Mouse (Mus musculus): ENCODE measurements at regions not wholly inside any gene's neighbourhood (a gene's known extent, or its start where the extent isn't known, plus 50 kb on each side); places are given as distances from the start of the nearest gene placed in this dataset.
A peak's percentile ranks its signal among the peaks of the same experiment; 100 is the strongest.

DNA sequence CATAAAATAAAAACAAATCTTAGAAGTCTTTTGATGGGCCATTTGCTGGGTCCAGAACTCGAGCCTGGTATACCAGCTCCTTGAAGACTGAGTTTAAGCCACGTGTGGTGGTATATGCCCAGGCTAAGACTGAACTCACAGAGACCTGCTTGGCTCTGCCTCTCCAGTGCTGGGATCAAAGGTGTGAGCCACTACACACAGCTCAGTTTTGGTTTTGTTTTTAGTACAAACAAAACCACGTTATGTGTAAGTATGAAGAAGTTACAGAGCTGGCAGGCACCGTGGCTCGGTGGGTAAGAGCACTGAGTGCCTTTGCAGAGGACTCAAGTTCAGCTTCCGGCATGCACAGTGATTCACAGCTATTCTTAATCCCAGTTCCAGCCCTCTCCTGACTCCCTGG, 75.6 kb downstream of the Wdr5 start:
- no peak for DNase-seq (ENCODE audit: low spot score in 2 of 2)

DNA sequence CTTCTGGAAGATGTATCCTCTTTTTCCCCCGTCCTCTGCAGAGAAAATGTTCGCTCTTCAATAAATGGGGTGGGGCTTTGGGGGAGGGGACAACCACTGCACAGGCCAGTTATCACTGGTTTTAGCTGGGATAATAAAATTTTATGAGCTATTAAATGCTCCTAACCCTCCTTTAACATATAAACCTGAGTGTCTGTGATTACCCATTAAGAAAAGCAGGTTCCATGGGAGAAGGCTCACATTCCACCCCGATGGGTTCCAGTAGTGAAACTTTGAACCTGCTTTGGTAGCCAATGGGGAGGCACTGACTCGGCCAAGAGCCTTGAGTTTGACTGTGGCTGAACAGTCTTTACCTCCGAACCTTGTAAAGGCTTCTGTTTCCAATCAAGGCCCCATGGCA, 76.7 kb downstream of the Wdr5 start:
- no peak for DNase-seq (ENCODE audit: low spot score in 2 of 2)

DNA sequence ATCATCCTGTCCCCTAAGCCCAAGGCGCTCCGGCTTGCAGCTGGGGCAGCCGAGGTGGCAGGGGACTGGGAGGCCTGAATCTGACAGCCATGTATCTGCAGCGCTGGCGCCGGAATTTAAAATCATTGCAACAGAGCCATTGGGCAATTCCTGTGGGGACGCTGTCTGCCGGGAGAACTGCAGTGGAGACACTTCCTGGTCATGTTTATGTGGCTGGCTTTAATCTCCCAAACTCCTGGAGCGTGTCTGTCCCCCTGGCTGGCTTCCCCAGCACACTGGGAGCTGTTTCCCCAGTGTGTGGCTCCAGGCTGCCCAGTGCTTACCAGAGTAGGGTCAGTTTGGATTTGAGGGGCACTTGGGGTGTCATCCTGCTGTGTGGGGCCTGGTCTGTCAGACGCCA, 78.4 kb downstream of the Wdr5 start:
- no peak for DNase-seq (ENCODE audit: low spot score in 2 of 2)

DNA sequence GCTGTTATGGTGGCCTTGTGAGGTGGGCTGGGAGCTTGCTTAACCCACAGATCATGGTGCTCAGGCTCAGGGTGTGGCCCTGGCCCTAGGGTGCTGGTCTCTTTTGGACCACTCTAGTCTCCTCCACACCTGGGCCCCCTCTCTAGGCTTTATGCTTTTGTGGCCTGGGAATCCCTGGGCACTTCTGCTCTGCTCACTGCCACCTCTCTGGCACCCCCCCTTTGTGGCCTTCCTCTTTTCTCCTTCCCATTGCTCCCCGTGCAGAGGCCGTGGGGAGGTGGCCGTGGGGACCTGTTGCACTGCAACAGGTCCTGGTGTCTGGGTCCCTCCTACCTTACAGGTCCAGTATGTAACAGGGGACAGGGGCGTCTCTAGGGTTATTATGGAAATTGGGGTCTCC, 80.3 kb downstream of the Wdr5 start:
- no peak for DNase-seq (ENCODE audit: low spot score in 2 of 2)

DNA sequence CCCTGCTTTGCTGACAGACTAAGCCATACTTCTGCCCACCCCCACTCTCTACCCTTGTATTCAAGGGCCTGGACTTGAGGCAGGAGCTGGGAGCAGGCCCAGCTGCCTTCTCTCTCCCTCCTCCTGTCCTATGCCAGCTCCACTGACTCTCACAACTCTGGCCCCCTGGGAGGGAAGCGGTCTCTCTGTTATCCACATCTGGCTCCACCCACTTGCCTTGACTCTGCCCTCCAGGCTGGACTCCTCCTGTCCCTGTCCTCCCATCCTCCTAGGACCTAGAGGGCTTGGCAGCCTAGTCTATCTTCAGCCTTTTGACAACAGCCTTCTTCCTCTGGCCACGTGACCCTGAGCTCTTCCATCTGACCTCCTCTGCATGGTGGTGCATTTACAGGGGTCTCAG, 80.0 kb upstream of the Rxra start:
- no peak for DNase-seq (ENCODE audit: low spot score in 2 of 2)

DNA sequence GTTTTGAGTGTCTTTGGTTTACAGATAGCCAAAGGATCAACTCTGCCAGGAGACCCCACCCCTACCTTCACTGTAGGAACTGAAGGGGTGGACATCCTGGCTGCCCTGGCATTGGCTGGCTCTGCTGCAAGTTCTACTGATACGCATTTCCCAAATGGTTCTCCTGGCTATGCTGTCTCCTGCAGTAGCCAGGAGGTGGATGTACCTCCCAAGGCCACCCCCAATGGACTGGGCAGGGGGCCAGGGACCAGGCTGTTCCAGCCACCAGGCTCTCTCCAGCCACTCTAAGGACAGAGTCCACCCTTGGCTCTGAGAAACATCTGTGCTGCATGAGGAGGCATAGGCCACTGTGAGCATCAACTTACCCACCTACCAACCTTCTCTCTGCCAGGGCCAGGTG, 79.3 kb upstream of the Rxra start:
- DNase-seq (ENCODE audit: low spot score in 2 of 2) = no peak

DNA sequence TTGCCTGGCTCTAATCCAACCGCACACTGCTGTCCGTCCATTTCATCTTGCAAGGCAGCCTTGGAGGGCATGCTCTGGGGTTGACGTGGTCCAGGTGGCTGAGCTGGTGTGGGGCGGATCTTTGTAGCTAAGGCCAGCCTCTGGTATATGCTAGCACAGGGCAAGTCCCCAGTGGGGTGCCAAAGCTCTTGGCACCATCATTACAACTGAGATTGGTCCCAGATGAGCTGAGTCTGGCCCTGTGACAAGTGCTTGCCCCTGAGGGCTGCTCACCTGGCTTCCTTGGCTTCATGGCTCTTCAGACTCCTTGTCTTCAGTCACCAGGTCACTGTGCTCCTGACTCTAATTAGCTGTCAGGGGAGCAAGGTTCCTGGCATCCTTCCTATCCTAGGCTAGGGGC, 78.3 kb upstream of the Rxra start:
- no peak for DNase-seq (ENCODE audit: low spot score in 2 of 2)

DNA sequence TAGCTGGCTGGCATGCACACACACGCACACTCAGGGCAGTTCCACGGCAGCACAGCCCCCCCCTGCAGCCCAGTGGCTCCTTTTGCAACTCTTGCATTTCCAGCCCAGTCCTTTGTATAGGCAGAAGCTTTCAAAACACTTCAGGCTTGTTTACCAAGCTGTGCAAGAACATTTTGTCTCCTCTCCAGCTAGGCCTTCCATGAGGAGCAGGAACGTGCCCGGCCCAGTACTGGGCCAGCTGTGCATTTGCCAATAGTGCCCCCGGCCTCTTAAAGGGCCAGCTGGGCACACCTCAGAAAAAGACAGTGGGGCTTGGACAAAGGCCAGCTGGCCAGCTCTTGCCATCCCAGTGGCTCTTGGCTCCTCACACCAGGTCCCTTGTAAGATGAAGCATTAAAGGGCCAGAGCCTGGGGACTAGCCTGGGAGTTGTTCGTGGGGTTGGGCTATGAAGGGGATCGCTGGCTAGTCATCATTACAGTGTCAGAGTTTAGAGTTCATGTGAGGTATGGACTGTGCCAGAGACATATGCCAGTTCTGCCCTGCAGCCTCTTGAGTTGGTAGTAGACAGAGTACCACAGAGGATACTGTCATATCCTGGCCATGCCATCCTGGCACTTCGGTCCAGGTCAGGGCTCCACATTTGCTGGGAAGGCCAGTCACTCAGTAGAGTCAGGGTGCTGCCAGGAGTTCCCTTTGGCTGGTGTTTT, 77.0 kb upstream of the Rxra start:
- peak; percentile 76 to 80 for DNase-seq (ENCODE audit: low spot score in 2 of 2)

DNA sequence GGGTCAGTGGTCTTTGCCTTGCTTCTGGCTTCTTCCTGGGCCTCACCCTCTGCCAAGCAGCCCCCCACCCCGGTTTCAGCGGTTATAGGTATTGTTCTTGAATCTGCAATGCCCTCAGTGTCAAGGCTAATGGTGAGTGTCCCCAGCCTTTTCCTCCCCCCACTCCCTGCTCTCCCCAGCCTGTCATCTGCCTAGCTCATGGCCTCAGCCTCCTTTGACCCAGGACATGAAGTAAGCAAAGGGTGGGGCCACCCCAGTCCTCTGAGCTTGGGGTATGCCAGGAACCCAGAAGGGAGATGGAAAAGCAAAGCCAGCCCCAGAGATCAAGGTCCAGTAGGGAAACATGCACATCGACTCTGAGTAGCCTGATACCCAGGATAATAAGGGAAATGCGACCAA, 76.5 kb upstream of the Rxra start:
- DNase-seq (ENCODE audit: low spot score in 2 of 2) = no peak

DNA sequence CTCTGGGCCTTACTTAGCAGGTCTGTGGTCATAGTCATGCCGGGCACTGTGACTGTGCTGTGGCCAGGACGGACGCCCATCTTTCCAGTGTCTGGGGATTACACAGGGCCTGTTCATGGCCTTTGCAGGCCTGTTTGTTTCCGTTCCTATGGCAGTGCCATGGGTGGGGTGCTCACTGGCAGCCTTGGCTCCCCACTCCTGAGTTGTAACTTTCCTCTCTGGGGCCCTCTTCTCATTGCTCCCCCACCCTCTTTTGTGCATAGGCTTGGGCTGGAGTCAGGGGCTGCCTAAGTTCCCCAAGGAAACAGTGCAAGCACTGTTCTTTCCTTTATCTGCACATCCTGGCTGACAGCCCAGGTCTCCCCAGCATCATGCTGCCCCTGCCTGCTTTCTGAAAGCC, 72.9 kb upstream of the Rxra start:
- no peak for DNase-seq (ENCODE audit: low spot score in 2 of 2)

DNA sequence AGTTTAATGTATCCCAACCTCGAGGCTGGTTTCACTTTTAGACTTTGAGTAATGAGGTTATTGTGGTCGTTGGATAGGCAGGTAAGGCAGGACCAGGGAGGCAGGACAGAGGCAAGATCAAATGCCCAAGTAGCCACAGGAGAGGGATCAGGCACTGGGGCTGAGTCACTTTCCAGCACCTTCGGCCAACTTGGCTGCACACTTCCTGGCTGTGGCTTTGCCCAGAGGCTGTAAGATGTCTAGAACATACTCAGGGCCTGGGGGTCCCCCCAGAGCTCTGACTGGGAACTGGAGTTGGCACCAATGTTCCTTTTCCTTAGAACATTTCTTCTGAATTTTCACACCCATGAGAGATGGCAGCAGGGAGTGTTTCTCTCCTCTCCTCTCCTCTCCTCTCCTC, 71.7 kb upstream of the Rxra start:
- DNase-seq (ENCODE audit: low spot score in 2 of 2) = no peak

DNA sequence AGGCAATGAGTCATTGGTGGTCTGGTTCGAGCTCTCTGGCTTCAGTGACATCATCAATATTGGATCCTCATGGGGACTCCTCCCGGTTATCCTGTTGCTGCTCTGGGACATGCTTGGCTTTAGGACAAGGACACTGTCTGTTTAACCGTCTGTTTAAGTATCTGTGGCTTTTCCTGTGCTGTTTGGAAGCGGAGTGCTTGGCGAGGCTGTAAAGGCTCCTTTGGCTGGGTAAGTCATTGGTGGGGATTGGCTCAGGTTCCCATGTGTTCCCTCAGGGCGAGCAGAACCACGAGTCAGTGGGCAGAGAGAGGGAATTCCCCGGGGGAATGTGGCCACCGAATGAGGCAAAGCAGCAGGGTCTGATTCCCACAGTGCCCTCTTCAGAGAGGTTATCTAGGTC, 69.4 kb upstream of the Rxra start:
- no peak for DNase-seq (ENCODE audit: low spot score in 2 of 2)

DNA sequence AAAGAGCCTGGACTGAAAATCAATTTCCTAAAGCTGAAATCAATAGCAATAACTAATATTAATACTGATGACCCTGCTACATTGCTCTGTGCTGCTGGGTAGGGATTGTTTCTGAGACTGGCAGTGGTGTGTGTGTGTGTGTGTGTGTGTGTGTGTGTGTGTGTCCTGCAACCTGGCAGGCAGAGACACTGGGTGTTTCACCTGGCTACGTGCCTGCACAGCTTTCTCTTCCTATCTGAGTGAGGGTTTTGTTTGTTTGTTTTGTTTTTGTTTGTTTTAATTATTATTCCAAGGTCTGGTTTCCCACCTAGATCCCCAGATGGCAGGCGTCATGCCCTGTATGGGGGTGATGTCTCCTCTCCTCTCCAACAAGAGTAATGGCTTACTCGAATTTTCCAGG, 54.5 kb upstream of the Rxra start:
- no peak for DNase-seq (ENCODE audit: low spot score in 2 of 2)

DNA sequence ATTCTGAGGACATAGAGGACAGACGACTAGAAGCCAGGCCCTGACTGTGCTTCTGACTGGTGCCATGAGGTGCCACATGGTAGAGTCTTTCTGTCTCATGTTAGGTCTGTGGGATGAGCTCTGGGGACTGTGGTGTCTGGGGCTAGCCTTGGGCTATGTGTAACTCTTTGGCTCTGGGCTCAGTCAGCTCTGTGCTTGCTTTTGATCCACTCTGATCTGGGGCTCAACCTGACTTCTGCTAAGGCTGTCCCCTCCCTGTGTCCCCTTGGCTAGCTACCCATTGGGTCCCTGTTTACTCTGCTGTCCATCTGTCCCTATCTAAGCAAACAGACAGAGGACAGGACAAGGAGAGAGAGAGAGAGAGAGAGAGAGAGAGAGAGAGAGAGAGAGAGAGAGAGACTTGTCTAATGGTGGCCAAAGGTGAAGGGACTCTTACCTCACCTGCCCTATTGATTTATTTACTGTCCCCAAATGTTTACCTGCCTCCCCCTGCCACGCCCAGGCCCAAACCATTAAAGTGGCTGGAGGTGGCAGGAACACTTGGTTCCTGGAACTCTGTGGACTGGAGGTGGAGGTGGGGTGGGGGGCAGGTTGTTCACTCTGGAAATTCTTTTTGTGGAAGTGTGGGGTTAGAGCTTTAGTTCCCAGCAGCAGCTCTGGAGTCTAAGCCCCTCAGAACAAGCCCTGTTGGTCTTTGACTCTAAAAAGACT, 51.4 kb upstream of the Rxra start:
- DNase-seq (ENCODE audit: low spot score in 2 of 2) = no peak
